Mouse (Mus musculus) cerebellum, postnatal 14 days (tissue): Measurements from ENCODE around the gene B9d2.

ENCODE experiments used
- DNase-seq, 2 experiments: peaks; one replicate each; pipeline ENCODE4 v3.0.0; 2021; ENCODE audit warnings: mixed read lengths in 2 of 2

Gene B9d2

GRCm38 (mm10) chr7:25734991-25735390 is 54.4 kb downstream of the B9d2 start:
- no peak for DNase-seq
